Mouse (Mus musculus): ENCODE measurements around the gene Cabin1.

GRCm38 (mm10) chr10:75657165-75657564, 107.0 kb downstream of the Cabin1 start:
- TF ChIP-seq ZMIZ1 (IDR thresholded peaks at IDR 0.05; ENCODE audit: low read depth, low read length) (no peak), CTCF (IDR thresholded peaks at IDR 0.05 in 2 of 3, conservative IDR thresholded peaks at IDR 0.05 in 1 of 3; ENCODE audit: control insufficient read depth in 1 of 3, insufficient read depth in 1 of 3, low read depth in 2 of 3, low read length in 3 of 3, poor library complexity in 1 of 3, severe bottlenecking in 1 of 3) (no peak)
